Mouse (Mus musculus) 3T3-L1 (cell line): ENCODE results near the gene Olfr250.
"Not testable (repeated sequence)": the region's sequence is repeated elsewhere in the genome, so short reads cannot be mapped to it uniquely, and the experiment has no call there.

ENCODE experiments used
- DNase-seq: peaks from one replicate; pipeline ENCODE4 v3.0.0-alpha.2; 2015; ENCODE audit warnings: low read depth, low spot score

The Olfr250 gene

GRCm38 (mm10) chr9:38366596-38366995, at the start of gene Olfr250:
Olfr250 (plus strand) TSS chr9:38366896.
- DNase-seq: no peak

GRCm38 (mm10) chr9:38328760-38329159, 37.9 kb upstream of the Olfr250 start, which contains the start of gene Olfr25:
Olfr25 (plus strand) TSS chr9:38329060.
- no peak for DNase-seq

GRCm38 (mm10) chr9:38348111-38348510, 18.6 kb upstream of the Olfr250 start, which contains the start of gene Olfr898:
Olfr898 (plus strand) TSS chr9:38348411.
- DNase-seq: no peak

GRCm38 (mm10) chr9:38376786-38377185, 10.1 kb downstream of the Olfr250 start, which contains the start of gene Olfr251:
Olfr251 (plus strand) TSS chr9:38377086.
- no peak for DNase-seq

GRCm38 (mm10) chr9:38401398-38401797, 34.7 kb downstream of the Olfr250 start, which contains the start of gene Olfr147:
Olfr147 (plus strand) TSS chr9:38401698.
- no peak for DNase-seq

GRCm38 (mm10) chr9:38407502-38407901, 40.8 kb downstream of the Olfr250 start:
- not testable (repeated sequence) for DNase-seq

GRCm38 (mm10) chr9:38413502-38413901, 46.8 kb downstream of the Olfr250 start:
- peak; percentile 7 for DNase-seq
